Mouse (Mus musculus) frontal cortex, postnatal 14 days (tissue): Measurements from ENCODE around the gene Stra8.
A peak's percentile ranks its signal among the peaks of the same experiment; 100 is the strongest.

ENCODE experiments used
- DNase-seq, 2 experiments: peaks; one replicate each; pipeline ENCODE4 v3.0.0; 2022; ENCODE audit warnings: low spot score in 2 of 2

Gene Stra8

GRCm38 (mm10) chr6:34902578-34902977 is 17.4 kb upstream of the Stra8 start:
- DNase-seq = no peak

- DNase-seq = no peak
These were observed 16.5 kb upstream of the Stra8 start for GRCm38 (mm10) chr6:34903441-34903840.

GRCm38 (mm10) chr6:34903851-34904250 is 16.1 kb upstream of the Stra8 start:
- DNase-seq = no peak

- DNase-seq = no peak
These were observed 15.6 kb upstream of the Stra8 start for GRCm38 (mm10) chr6:34904361-34904760.

- DNase-seq = no peak
These were observed 13.8 kb upstream of the Stra8 start for GRCm38 (mm10) chr6:34906125-34906524.

- no peak for DNase-seq
These were observed 13.3 kb upstream of the Stra8 start for GRCm38 (mm10) chr6:34906661-34907060.

- no peak for DNase-seq
These were observed 12.8 kb upstream of the Stra8 start for GRCm38 (mm10) chr6:34907121-34907614.

- no peak for DNase-seq
These were observed 12.2 kb upstream of the Stra8 start for GRCm38 (mm10) chr6:34907696-34908260.

- no peak for DNase-seq
These were observed 10.2 kb upstream of the Stra8 start for GRCm38 (mm10) chr6:34909631-34910345.

- peak; percentile 80 to 93 for DNase-seq
These were observed 9.4 kb upstream of the Stra8 start, which contains the start of gene Wdr91 for GRCm38 (mm10) chr6:34910371-34911219. Gene Wdr91 (minus strand): TSS chr6:34910876.

GRCm38 (mm10) chr6:34913341-34914040 is 6.5 kb upstream of the Stra8 start:
- no peak for DNase-seq

GRCm38 (mm10) chr6:34914462-34914861 is 5.5 kb upstream of the Stra8 start:
- no peak for DNase-seq

GRCm38 (mm10) chr6:34919146-34919545 is 817 bp upstream of the Stra8 start:
- no peak for DNase-seq

GRCm38 (mm10) chr6:34920631-34921030 is 668 bp downstream of the Stra8 start:
- DNase-seq = no peak

GRCm38 (mm10) chr6:34921941-34922340 is 2.0 kb downstream of the Stra8 start:
- no peak for DNase-seq

GRCm38 (mm10) chr6:34927156-34927555 is 7.2 kb downstream of the Stra8 start:
- peak in 1 of 2 experiments; percentile 54 for DNase-seq

- DNase-seq = no peak
These were observed 7.6 kb downstream of the Stra8 start for GRCm38 (mm10) chr6:34927594-34927993.

- DNase-seq = no peak
These were observed 12.7 kb downstream of the Stra8 start for GRCm38 (mm10) chr6:34932633-34933032.

GRCm38 (mm10) chr6:34936743-34937142 is 16.8 kb downstream of the Stra8 start:
- no peak for DNase-seq

GRCm38 (mm10) chr6:34938280-34938928 is 18.4 kb downstream of the Stra8 start:
- no peak for DNase-seq

- no peak for DNase-seq
These were observed 19.0 kb downstream of the Stra8 start for GRCm38 (mm10) chr6:34938929-34939325.
